Mouse (Mus musculus): Measurements from ENCODE around the gene Clec5a. TPM values are rescaled to one million over a fixed set of nuclear protein-coding genes. Genes with fewer than 3 reads are reported as not detected.
"Not testable (repeated sequence)": the region's sequence is repeated elsewhere in the genome, so short reads cannot be mapped to it uniquely, and the experiment has no call there.

Gene Clec5a
- 36.5 and 41.8 TPM in 2 replicates for total RNA-seq (2015; ENCODE audit: low replicate concordance)
- 11.0 and 14.8 TPM in 2 replicates for total RNA-seq (2017; ENCODE audit: low replicate concordance)

DNA sequence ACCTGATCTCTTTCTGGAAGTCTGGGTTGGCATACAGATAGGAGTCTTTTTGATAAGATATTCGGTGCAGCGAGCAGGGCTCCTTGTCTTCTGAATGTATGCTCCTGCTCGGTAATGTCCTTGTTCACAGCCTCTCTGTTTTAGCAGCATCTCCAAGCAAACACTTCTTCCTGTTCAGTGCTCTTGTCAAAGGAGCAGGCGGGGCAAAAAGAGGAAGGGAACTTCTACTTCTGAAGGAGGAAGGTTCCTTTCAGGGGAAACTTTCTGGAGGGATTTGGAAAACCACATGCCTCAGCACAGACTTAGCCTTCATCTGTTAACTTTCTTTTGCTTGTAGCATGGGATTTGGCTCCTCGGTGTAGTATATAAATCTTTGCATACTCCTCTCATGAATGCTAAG, at the start of gene Clec5a:
Gene Clec5a, minus strand, starts transcription at position 177 of the 400 bp plus-strand sequence.
- ATAC-seq (replicated peaks; ENCODE audit: low FRiP score, poor library complexity, severe bottlenecking) = no peak

DNA sequence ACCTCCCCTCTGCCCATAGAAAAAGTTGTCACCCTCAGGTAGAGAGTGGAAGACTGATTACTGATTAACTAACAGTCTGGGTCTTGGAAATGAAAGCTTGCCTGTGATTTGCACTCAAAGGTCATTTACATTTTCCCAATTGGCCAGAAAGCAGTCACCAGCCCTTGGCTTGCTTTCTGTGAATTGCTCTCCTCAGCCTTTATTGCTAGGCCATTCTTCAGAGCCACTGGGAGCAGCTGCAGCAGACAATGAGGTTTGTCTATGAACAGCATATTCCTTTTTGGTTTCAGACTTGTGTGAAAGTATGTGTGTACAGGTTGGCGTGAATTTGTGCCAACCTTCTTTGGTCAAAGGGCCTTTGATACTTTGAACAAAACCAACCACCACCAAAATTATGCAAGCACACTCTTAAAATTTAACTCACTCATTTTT, 49.0 kb upstream of the Clec5a start:
- ATAC-seq (replicated peaks; ENCODE audit: low FRiP score, poor library complexity, severe bottlenecking) = no peak

DNA sequence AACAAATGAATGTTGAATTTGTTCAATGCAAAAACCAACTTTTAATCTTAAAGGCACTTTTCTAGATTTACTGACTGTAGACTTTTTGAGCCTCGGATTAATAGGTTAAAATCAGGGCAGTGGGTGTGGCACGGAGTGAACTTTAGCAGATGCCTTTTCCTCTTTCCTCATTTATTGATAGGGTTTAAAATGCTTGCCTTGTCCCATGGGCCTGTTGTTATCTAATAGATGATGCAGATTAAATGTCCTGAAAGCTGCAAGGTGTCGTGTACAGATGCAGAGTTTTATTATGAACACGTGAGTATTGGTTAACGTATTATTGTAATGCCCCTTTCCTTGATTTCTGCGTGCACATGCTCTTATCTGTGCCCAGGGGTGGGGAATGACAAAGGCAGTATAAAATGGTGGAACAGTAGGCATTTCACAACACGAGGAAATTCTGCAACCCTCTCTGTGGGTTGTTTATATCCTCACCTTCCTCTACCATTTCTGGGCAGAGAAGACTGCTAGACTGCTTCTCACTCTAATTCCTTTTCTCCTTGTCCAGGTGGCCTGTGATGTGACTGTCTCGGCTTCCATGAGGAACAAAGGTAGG, 42.9 kb upstream of the Clec5a start, which contains the start of gene Mgam:
Gene Mgam, plus strand, starts transcription at position 426 of the 595 bp plus-strand sequence.
- no peak for ATAC-seq (replicated peaks; ENCODE audit: low FRiP score, poor library complexity, severe bottlenecking)

DNA sequence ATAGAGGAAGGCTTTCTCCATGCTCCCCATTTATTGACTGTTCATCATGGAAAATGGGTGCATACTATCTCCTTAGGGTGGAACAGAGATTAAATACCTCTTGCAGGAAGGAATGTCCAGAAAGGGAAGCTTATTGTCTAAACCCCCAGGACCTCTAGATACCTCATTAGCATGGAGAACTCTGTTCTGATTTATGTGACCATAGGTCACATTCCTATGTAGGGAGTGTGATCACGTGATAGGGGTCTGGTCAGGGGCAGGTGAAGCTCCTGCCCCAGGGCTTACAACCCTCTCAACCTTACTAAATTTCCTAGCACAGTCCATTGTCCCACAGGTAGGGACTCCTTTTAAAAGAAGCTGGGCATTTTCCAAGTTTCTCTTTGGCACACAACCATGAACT, 40.5 kb upstream of the Clec5a start:
- ATAC-seq (replicated peaks; ENCODE audit: low FRiP score, poor library complexity, severe bottlenecking) = no peak

DNA sequence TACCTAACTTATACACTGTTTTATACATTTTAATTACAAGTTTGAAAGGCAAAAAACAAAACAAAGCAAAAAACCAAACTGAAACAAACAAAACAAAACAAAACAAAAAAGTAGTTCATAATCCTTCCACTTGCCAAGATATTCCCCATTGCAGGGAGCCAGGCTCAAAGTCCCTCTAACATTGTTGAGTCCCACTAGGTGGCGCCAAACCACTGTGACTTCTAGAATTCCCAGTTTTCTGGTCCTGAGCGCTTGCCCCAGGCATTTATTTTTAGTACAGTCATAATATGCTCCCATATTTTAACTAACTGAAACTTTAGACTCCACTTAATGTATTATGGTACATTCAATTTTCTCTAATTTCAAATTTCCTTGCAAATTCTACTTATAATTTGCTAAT, 32.3 kb upstream of the Clec5a start:
- no peak for ATAC-seq (replicated peaks; ENCODE audit: low FRiP score, poor library complexity, severe bottlenecking)

DNA sequence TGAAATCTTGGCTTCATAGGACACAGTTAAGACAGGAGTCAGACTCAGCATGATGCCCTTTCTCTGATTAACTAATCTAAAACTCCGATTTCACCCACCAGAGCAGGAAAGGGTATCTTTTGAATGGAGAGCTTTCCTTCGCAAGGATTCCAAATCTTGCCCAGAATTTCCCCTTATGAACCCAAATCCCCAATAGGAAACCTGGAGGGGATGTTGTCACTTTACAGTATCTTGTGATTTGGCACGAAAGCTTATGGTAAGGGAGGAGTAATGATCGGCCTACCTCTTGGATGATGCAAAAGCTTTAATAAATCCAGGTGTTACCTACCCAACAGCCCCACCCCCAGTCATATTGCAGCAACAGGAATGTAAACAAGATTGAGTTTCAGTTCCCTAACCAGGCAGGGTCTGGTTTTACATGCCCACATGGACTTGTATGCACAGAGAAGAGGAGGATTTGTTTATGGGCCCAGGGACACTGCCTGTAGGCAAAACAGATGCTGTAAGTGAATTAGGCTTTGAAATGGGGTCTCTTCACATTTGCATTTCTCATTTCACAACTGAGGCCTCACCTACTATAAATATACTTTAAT, 27.7 kb upstream of the Clec5a start, which contains the start of gene Tas2r138:
Gene Tas2r138, minus strand, starts transcription at position 51 of the 593 bp plus-strand sequence.
- no peak for ATAC-seq (replicated peaks; ENCODE audit: low FRiP score, poor library complexity, severe bottlenecking)

DNA sequence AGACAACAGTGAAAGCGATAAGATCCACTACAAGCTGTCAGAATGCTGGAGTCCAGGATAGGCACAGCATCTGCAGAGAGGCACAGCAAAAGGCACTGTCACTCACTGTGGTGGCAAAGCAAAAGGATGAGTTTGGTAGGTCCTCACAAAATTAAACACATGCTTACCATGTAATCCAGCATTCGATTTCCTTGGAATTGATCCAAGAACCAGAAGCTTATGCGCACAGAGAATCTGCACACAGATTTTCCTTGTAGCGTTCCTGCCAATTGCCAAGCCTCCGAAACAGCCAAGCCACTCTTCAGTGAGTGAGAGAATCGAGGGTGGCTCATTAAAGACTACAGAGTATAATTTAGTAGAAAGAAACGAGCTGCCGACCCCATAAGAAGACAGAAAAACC, 24.6 kb upstream of the Clec5a start:
- ATAC-seq (replicated peaks; ENCODE audit: low FRiP score, poor library complexity, severe bottlenecking) = no peak

DNA sequence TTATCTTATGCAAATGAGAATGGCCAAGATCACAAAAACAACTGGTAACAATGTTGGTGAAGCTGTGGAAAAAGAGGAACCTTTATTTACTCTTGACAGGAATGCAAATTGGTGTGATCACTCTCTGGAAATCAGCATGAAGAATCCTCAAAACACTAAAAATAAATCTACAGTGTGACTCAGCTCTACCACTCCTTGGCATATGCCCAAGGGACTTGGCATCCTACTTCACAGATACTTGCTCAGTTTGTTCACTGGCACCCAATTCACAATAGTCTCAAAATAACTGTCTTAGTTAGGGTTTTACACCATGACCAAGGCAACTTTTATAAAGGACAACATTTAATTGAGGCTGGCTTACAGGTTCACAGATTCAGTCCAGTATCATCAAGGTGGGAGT, 21.8 kb upstream of the Clec5a start:
- no peak for ATAC-seq (replicated peaks; ENCODE audit: low FRiP score, poor library complexity, severe bottlenecking)

DNA sequence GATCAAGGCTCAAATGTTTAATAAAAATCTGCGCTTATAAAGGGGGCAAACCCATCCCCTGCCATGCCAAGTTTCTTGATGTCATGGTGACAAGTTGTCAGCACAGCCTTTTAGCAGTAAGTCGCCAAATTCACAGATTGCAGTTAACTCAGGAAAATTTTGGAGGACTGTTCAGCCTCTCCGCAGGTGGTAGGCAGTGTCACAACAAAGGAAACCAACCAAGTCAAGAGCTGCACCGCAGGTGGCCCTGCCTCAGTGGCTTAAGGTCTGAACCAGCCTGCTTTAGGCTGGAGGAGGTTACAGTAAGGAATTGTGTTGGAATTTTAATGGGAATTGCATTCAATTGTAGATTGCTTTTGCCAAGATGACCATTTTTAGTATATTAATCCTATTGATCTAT, 12.9 kb upstream of the Clec5a start:
- ATAC-seq (replicated peaks; ENCODE audit: low FRiP score, poor library complexity, severe bottlenecking) = not testable (repeated sequence)

DNA sequence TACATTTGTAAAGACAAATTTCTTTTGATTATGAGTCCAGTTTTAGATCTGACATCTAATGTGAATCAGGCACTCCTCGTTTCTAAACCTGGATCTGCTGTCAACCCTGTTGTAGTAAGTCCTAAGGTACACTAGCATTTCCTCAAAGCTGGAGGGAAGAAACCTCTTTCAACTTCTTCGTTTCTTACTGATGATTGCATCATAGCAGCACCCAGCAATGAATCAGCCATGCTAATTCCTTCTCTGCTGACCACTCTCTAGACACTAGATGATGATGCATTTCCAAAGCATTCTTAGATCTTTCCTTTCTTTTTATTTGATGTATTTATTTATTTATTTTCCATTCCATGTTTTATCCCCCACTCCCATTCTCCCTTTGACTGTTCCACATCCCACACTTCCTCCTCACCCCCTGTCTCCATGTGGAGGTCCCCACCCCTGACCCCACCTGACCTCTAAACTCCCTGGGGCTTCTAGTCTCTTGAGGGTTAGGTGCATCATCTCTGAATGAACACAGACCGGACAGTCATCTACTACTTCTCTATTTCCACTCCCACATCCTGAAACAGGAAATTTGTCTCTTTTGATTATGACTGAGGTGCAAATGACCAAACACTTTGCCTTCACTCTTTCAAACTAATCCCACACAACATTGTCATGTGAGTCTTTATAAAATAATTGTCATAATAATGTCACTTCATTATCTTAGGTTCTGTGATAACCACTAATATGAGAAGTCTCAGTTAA, 9.4 kb upstream of the Clec5a start:
- ATAC-seq (replicated peaks; ENCODE audit: low FRiP score, poor library complexity, severe bottlenecking) = no peak

DNA sequence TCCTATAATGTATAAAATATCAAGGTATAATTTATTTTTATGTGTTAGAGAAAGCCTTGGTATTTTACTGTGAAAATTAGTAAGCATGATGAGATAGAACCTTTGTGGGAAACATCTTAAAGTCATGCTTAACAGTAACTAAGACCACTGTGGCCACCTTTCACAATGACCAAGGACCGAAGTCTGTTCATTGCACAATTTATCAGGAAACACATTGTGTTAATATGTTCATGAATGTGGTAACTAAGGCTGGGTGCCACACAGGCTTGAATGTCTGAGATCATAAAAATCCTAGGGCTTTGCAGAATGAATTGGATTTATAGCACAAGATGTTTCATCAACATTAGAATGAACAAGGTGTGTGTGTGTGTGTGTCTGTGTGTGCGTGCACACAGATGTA, 2.7 kb upstream of the Clec5a start:
- no peak for ATAC-seq (replicated peaks; ENCODE audit: low FRiP score, poor library complexity, severe bottlenecking)

DNA sequence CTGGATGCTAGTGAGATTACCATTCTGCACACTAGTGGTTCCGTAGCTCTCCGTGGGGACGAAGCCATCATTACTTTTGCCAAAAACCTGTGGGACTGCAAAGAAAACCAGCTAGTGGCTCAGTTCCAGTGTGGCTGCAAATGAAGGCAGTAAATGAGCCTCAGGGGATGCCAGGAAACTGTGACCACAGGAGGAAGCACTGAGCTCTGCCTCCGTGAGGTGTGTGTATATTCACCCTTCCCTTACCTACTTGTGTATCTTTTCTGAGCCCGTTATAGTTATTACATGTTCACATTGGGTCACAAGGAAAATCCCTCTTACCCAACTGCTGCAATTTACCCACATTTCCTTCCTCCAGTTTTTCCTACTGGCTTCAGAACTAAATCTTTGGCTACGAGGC, 1.3 kb downstream of the Clec5a start:
- ATAC-seq (replicated peaks; ENCODE audit: low FRiP score, poor library complexity, severe bottlenecking) = no peak

DNA sequence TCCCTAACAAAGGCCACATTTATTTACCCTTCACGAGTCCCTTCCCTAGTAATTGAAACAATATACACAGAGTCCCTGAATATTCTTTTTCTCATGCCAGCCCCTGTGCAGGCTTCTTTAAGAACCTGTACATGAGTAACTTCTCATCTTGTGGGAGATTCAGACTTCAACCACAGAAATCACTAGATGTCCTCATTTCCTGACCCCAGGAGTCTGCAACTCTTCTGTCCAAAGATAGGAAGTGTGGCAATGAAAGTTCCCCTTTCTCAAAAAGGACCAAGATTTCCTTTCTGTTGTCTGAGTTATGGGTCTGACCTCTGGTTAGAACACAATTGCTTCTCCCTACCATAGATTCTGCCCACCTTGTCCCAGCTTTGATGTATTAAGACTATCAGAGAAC, 9.3 kb downstream of the Clec5a start:
- no peak for ATAC-seq (replicated peaks; ENCODE audit: low FRiP score, poor library complexity, severe bottlenecking)

DNA sequence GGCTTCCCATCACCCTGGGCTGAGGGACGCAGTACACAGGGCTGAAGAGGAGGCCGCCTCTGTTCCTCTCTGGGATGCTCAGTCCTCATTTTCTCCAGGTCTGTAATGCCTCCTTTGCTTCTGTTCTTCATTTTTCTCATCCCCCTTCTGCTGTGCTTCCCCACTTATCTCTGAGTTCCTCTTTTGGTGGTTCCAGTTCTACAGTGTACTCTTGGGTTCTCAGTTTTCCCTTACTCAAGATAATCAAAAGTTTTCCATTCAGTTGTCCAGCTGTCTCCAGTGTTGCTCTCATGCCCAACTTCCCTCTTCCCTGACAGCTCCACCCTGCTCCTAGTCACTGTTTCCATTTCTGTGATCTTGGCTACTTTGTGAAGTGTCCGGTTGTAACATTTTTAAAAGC, 12.0 kb downstream of the Clec5a start:
- ATAC-seq (replicated peaks; ENCODE audit: low FRiP score, poor library complexity, severe bottlenecking) = no peak

DNA sequence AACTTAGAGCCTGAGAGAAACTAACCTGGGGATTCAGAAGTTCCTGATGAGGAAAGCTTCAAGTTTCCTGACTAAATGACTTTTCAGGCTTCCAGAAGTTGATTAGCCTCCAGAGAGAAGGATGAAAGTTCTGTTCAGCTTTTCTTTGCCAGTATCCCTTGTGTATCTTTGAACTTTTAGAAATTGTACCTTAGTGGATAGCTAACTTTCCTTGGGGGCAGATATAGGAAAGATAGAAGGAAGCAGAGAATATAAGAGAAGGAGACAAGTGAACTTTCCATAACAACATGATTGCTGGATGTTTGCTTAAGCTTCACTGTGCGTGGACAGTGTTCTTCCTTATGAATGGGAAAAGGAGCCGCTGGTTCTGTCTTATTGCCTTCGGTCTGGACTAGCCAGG, 16.4 kb downstream of the Clec5a start, which contains the start of gene Olfr460:
Gene Olfr460, plus strand, starts transcription at position 301 of the 400 bp plus-strand sequence.
- no peak for ATAC-seq (replicated peaks; ENCODE audit: low FRiP score, poor library complexity, severe bottlenecking)

DNA sequence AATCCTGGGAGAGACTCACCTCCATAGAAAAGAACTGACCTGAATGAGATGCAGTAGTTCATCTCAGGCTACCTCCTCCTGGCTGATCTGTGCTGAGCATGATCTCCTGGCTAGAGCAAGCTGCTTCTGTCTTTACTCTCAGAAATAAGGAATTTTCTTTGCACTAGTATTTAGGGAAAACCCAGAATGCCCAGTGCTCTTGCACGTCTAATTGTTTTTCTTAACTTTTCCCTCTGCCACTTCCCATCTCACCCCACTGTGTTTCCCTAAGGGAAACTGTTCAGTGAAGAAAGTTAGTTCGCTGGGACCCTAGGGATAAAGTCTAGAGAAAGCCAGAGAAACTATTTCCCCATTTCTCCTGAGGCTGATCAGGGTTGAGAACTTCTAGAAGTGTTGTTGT, 30.7 kb downstream of the Clec5a start, which contains the start of gene Olfr461:
Gene Olfr461, minus strand, starts transcription at position 101 of the 400 bp plus-strand sequence.
- no peak for ATAC-seq (replicated peaks; ENCODE audit: low FRiP score, poor library complexity, severe bottlenecking)

DNA sequence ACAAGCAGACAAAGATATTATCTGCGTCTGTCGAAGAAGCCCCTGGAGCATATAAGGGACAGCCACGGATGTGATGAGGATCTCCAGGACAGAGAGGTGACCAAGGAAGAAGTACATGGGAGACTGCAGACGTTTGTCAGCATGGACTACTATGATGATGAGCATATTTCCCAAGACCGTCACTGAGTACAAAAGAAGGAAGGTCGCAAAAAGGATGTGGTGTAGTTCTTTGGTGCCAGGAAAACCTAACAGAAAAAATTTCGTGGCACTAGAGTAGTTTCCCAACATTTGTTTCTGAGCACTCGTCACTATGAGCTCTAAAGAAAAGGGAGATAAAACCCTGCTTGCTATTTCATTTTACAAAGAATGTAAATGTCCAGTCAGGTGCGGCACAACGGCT, 40.9 kb downstream of the Clec5a start:
- ATAC-seq (replicated peaks; ENCODE audit: low FRiP score, poor library complexity, severe bottlenecking) = no peak
